Comparison of ENCODE assay signal across 12 mouse cellular contexts in genomic region chr5:30878616-30879015, GRCm38 (mm10). TPM values are rescaled to one million over a fixed set of nuclear protein-coding genes. Genes with fewer than 3 reads are reported as not detected.
DNase-seq lines count a peak whose midpoint lies in the region; ATAC-seq and TF ChIP-seq lines count a peak whose summit lies in the region.
"Had no signal": no experiment of that assay in that cellular context is flagged by ENCODE, and none has a peak within 500 bp of the region (broad histone marks: within the 10 kb centered on the region; RNA-seq: fewer than 3 reads in every experiment).

No protein-coding gene starts in this region.

- H3K4me1 ChIP-seq in forebrain, postnatal 0 days (ENCODE audit: insufficient read depth), result 0 out of 2 replicates have a peak, but pooled peaks cover 3% of the 10 kb centered on the region
- no peaks in the 10 kb centered on the region for H3K4me1 ChIP-seq in stomach, embryonic 14.5 days (ENCODE audit: control insufficient read depth, insufficient read depth, low read length)

- no peaks in the 10 kb centered on the region for H3K9me3 ChIP-seq in forebrain, postnatal 0 days (ENCODE audit: low read length)
- no peaks in the 10 kb centered on the region for H3K9me3 ChIP-seq in stomach, embryonic 14.5 days (ENCODE audit: control insufficient read depth, low read depth, low read length)
- H3K9me3 ChIP-seq: limb, embryonic 15.5 days had no signal

- H3K9ac ChIP-seq in forebrain, postnatal 0 days, result no peak overlapping the region
- H3K9ac ChIP-seq in stomach, embryonic 14.5 days (replicated peaks; ENCODE audit: low read depth, low read length), result no peak overlapping the region
- H3K9ac ChIP-seq: hindbrain, embryonic 14.5 days; limb, embryonic 15.5 days had no signal

- peaks cover 42% of the 10 kb centered on the region for H3K36me3 ChIP-seq in forebrain, postnatal 0 days (ENCODE audit: insufficient read depth)
- peaks cover 40% of the 10 kb centered on the region for H3K36me3 ChIP-seq in stomach, embryonic 14.5 days (ENCODE audit: control insufficient read depth, insufficient read depth, low read length)

- H3K4me2 ChIP-seq in forebrain, postnatal 0 days (ENCODE audit: low read depth), result no peak overlapping the region
- H3K4me2 ChIP-seq in stomach, embryonic 14.5 days (replicated peaks; ENCODE audit: low read depth, low read length), result no peak overlapping the region
- H3K4me2 ChIP-seq: hindbrain, embryonic 14.5 days; limb, embryonic 15.5 days had no signal

- TF ChIP-seq CTCF in brain, embryonic 14.5 days (IDR thresholded peaks at IDR 0.05; ENCODE audit: borderline replicate concordance, extremely low read depth, insufficient read depth, insufficient read length), result no peak
- TF ChIP-seq CTCF in forebrain, postnatal 0 days (IDR thresholded peaks at IDR 0.05; ENCODE audit: low read depth), result no peak

- DNase-seq in layer of hippocampus, adult 18-20 months (ENCODE audit: low spot score in 2 of 2), result peak; percentile 31 to 73
- no peak for DNase-seq in layer of hippocampus, adult 9-10 months (ENCODE audit: low spot score)
- DNase-seq in brain, embryonic 14.5 days (ENCODE audit: low read depth), result peak; percentile 81
- peak; percentile 78 for DNase-seq in forebrain, postnatal 0 days
- DNase-seq in urinary bladder, adult 2 months (ENCODE audit: low spot score), result no peak
- no peak for DNase-seq in kidney, adult 9 months
- DNase-seq: kidney, postnatal 14 days; thymus, postnatal 36 days had no signal

- ATAC-seq in forebrain, postnatal 0 days, result peak; percentile 69
- ATAC-seq in stomach, embryonic 14.5 days (ENCODE audit: insufficient number of reproducible peaks, insufficient read depth, low FRiP score, low read depth), result no peak

- TF ChIP-seq POLR2A in brain, embryonic 14.5 days (IDR thresholded peaks at IDR 0.05; ENCODE audit: borderline replicate concordance, extremely low read depth, insufficient read depth, insufficient read length, poor library complexity, severe bottlenecking), result no peak

- 45% methylated on average over 6 of the region's 6 CpGs for WGBS in forebrain, postnatal 0 days
- WGBS in stomach, embryonic 14.5 days, result 32% methylated on average over 6 of the region's 6 CpGs

- H3K27me3 ChIP-seq in forebrain, postnatal 0 days (ENCODE audit: insufficient read depth, low read length), result no peaks in the 10 kb centered on the region
- no peaks in the 10 kb centered on the region for H3K27me3 ChIP-seq in stomach, embryonic 14.5 days (ENCODE audit: control insufficient read depth, insufficient read depth, low read length)
- H3K27me3 ChIP-seq: limb, embryonic 15.5 days had no signal

- no peak overlapping the region for H3K4me3 ChIP-seq in forebrain, postnatal 0 days (ENCODE audit: low read depth, low read length)
- no peak overlapping the region for H3K4me3 ChIP-seq in stomach, embryonic 14.5 days (ENCODE audit: low read depth, low read length)
- H3K4me3 ChIP-seq: limb, embryonic 15.5 days had no signal

- H3K27ac ChIP-seq in forebrain, postnatal 0 days (ENCODE audit: low read depth, low read length), result peak overlapping the region; percentile 50; the same call in 1 of the 2 replicates
- peak overlapping the region; percentile 48 for H3K27ac ChIP-seq in stomach, embryonic 14.5 days (ENCODE audit: low read length)
- H3K27ac ChIP-seq: hindbrain, embryonic 14.5 days; macrophage had no signal

RNA-seq across cellular contexts. Expression of gene Agbl5, which starts 9.9 kb away (rescaled TPM):
- 10 to 100 TPM; 11.5 to 13.3 TPM for total RNA-seq in layer of hippocampus, adult 18-20 months (2021)
- polyA plus RNA-seq in brain, embryonic 14.5 days (2012; rRNA removed), result 70.9 and 72.1 TPM in 2 replicates
- 36.6 and 52.2 TPM in 2 replicates for total RNA-seq in forebrain, postnatal 0 days (2014; rRNA removed)
- 15.3 and 21.5 TPM in 2 replicates for polyA plus RNA-seq in forebrain, postnatal 0 days (2015; fragmentation: Nextera tagmentation; extraction: Ambion mirVana)
- 27.5 and 34.0 TPM in 2 replicates for polyA plus RNA-seq in stomach, embryonic 14.5 days (2014; fragmentation: Nextera tagmentation; extraction: Ambion mirVana)
- 16.5 and 16.6 TPM in 2 replicates for polyA plus RNA-seq in urinary bladder, adult 2 months (2012; rRNA removed)

RNA-seq across cellular contexts. Expression of gene Tmem214, which starts 10.8 kb away (rescaled TPM):
- 10 to 100 TPM; 63.6 to 63.7 TPM for total RNA-seq in layer of hippocampus, adult 18-20 months (2021)
- polyA plus RNA-seq in brain, embryonic 14.5 days (2012; rRNA removed), result 82.3 and 88.6 TPM in 2 replicates
- 51.2 and 61.4 TPM in 2 replicates for total RNA-seq in forebrain, postnatal 0 days (2014; rRNA removed)
- polyA plus RNA-seq in forebrain, postnatal 0 days (2015; fragmentation: Nextera tagmentation; extraction: Ambion mirVana), result 41.7 and 49.2 TPM in 2 replicates
- 58.6 and 68.7 TPM in 2 replicates for polyA plus RNA-seq in stomach, embryonic 14.5 days (2014; fragmentation: Nextera tagmentation; extraction: Ambion mirVana)
- polyA plus RNA-seq in urinary bladder, adult 2 months (2012; rRNA removed), result 52.8 and 60.7 TPM in 2 replicates

RNA-seq across cellular contexts. Expression of gene Ost4, which starts 29.0 kb away (rescaled TPM):
- total RNA-seq in layer of hippocampus, adult 18-20 months (2021), result 10 to 100 TPM; 97.5 to 98.5 TPM
- 162 and 256 TPM in 2 replicates for polyA plus RNA-seq in brain, embryonic 14.5 days (2012; rRNA removed)
- total RNA-seq in forebrain, postnatal 0 days (2014; rRNA removed), result 116 and 130 TPM in 2 replicates
- 190 and 236 TPM in 2 replicates for polyA plus RNA-seq in forebrain, postnatal 0 days (2015; fragmentation: Nextera tagmentation; extraction: Ambion mirVana)
- polyA plus RNA-seq in stomach, embryonic 14.5 days (2014; fragmentation: Nextera tagmentation; extraction: Ambion mirVana), result 476 and 515 TPM in 2 replicates
- 268 and 335 TPM in 2 replicates for polyA plus RNA-seq in urinary bladder, adult 2 months (2012; rRNA removed)

RNA-seq across cellular contexts. Expression of gene Emilin1, which starts 34.6 kb away (rescaled TPM):
- total RNA-seq in layer of hippocampus, adult 18-20 months (2021), result 1 to 10 TPM; 1.9 TPM
- polyA plus RNA-seq in brain, embryonic 14.5 days (2012; rRNA removed), result 12.8 and 23.0 TPM in 2 replicates
- total RNA-seq in forebrain, postnatal 0 days (2014; rRNA removed), result 10.0 and 11.3 TPM in 2 replicates
- polyA plus RNA-seq in forebrain, postnatal 0 days (2015; fragmentation: Nextera tagmentation; extraction: Ambion mirVana), result 9.6 and 10.0 TPM in 2 replicates
- polyA plus RNA-seq in stomach, embryonic 14.5 days (2014; fragmentation: Nextera tagmentation; extraction: Ambion mirVana), result 208 and 230 TPM in 2 replicates
- 59.2 and 104 TPM in 2 replicates for polyA plus RNA-seq in urinary bladder, adult 2 months (2012; rRNA removed)

RNA-seq across cellular contexts. Expression of gene Khk, which starts 42.6 kb away (rescaled TPM):
- total RNA-seq in layer of hippocampus, adult 18-20 months (2021), result 10 to 100 TPM; 14.8 to 16.3 TPM
- 7.9 and 8.5 TPM in 2 replicates for polyA plus RNA-seq in brain, embryonic 14.5 days (2012; rRNA removed)
- 4.5 and 5.3 TPM in 2 replicates for total RNA-seq in forebrain, postnatal 0 days (2014; rRNA removed)
- polyA plus RNA-seq in forebrain, postnatal 0 days (2015; fragmentation: Nextera tagmentation; extraction: Ambion mirVana), result 11.7 and 13.2 TPM in 2 replicates
- 19.2 and 24.2 TPM in 2 replicates for polyA plus RNA-seq in stomach, embryonic 14.5 days (2014; fragmentation: Nextera tagmentation; extraction: Ambion mirVana)
- 38.4 and 38.9 TPM in 2 replicates for polyA plus RNA-seq in urinary bladder, adult 2 months (2012; rRNA removed)

Comparison
In these comparisons a context has a peak if more than half of its experiments do, and no peak if none do; other contexts are left out.
1. DNase-seq: peak in layer of hippocampus, adult 18-20 months (2 of 2), brain, embryonic 14.5 days (single experiment) and forebrain, postnatal 0 days (single experiment); none in layer of hippocampus, adult 9-10 months (single experiment), urinary bladder, adult 2 months (single experiment) and kidney, adult 9 months (single experiment).